Mouse (Mus musculus) neural tube, embryonic 14.5 days (tissue): ENCODE results near the gene Pdpr. TPM values are rescaled to one million over a fixed set of nuclear protein-coding genes. Genes with fewer than 3 reads are reported as not detected.
A peak's percentile ranks its signal among the peaks of the same experiment; 100 is the strongest.
"Not testable (repeated sequence)": the region's sequence is repeated elsewhere in the genome, so short reads cannot be mapped to it uniquely, and the experiment has no call there.

Experiments used
- ATAC-seq: fragments of 200-750 bp; cut with Nextera tagmentation; 2 replicates; pipeline ENCODE4 v1.8.0; 2017; ENCODE audit warnings: low read depth, mild to moderate bottlenecking, moderate TSS enrichment, moderate library complexity
- H3K27ac ChIP-seq: fragments of 300-500 bp; sonication (generic); 2 replicates; pipeline ENCODE4 v1.5.1; 2014; ENCODE audit warnings: low read depth, mild to moderate bottlenecking, control low read depth, low read length, moderate library complexity, mixed read lengths
- H3K27me3 ChIP-seq: fragments of 300-500 bp; sonication (generic); 2 replicates; pipeline ENCODE4 v1.6.1; 2014; ENCODE audit warnings: low read length; ENCODE audit not compliant: control insufficient read depth, insufficient read depth
- H3K36me3 ChIP-seq: fragments of 300-500 bp; sonication (generic); 2 replicates; pipeline ENCODE4 v1.6.1; 2014; ENCODE audit warnings: low read length, mixed read lengths; ENCODE audit not compliant: control insufficient read depth, insufficient read depth
- H3K4me1 ChIP-seq: fragments of 300-500 bp; sonication (generic); 2 replicates; pipeline ENCODE4 v1.6.1; 2014; ENCODE audit warnings: low read length; ENCODE audit not compliant: control insufficient read depth, insufficient read depth
- H3K4me2 ChIP-seq: fragments of 300-500 bp; sonication (generic); 2 replicates; pipeline ENCODE4 v1.6.1; 2014; ENCODE audit warnings: mild to moderate bottlenecking, low read depth, low read length, control low read depth
- H3K4me3 ChIP-seq: fragments of 300-500 bp; sonication (generic); 2 replicates; pipeline ENCODE4 v1.5.1; 2014; ENCODE audit warnings: low read depth, low read length, control low read depth, mixed read lengths
- H3K9ac ChIP-seq: fragments of 300-500 bp; sonication (generic); replicated peaks from 2 replicates; pipeline ENCODE4 v1.6.1; 2014; ENCODE audit warnings: low read depth, mild to moderate bottlenecking, control low read depth, low read length, mixed read lengths
- H3K9me3 ChIP-seq: fragments of 300-500 bp; sonication (generic); 2 replicates; pipeline ENCODE4 v1.6.1; 2016; ENCODE audit warnings: low read length; ENCODE audit not compliant: control insufficient read depth
- WGBS: fragments of 180-500 bp; shearing (Covaris S2); extraction: QIAGEN DNeasy Blood & Tissue Kit; methylation state at CpG from one replicate; pipeline ENCODE4 v1.1.7; 2014; 5-methylcytosine and 5-hydroxymethylcytosine counted together
- polyA plus RNA-seq: library from polyadenylated mRNA; unstranded; fragments of >200 nt; fragmentation: Nextera tagmentation; extraction: Ambion mirVana; gene quantifications from 2 replicates; pipeline ENCODE4 v1.2.1, GENCODE M21; 2014

Pdpr gene
- polyA plus RNA-seq, 1 experiment from 2014 or later = 8.7 TPM

GRCm38 (mm10) chr8:111058946-111059572 lies 35.4 kb upstream of the Pdpr start:
- Histone ChIP-seq H3K27ac (no peak overlapping the region), H3K4me3 (no peak overlapping the region), H3K27me3 (no peaks in the 10 kb centered on the region), H3K36me3 (peaks cover 14% of the 10 kb centered on the region), H3K9ac (no peak overlapping the region), H3K4me1 (peaks cover 19% of the 10 kb centered on the region), H3K4me2 (no peak overlapping the region), H3K9me3 (no peaks in the 10 kb centered on the region)
- whole genome bisulfite sequencing = 57% methylated on average over 2 of the region's 2 CpGs
- ATAC-seq = no peak

- Histone ChIP-seq H3K4me1 (peaks cover 19% of the 10 kb centered on the region), H3K9me3 (no peaks in the 10 kb centered on the region), H3K9ac (peak overlapping the region; percentile 75), H3K27me3 (no peaks in the 10 kb centered on the region), H3K4me2 (peak overlapping the region; percentile 74), H3K27ac (peak overlapping the region; percentile 77), H3K36me3 (no peaks in the 10 kb centered on the region), H3K4me3 (peak overlapping the region; percentile 68)
- ATAC-seq = peak; percentile 19; the same call in 1 of the 2 replicates
- 2% methylated on average over 14 of the region's 14 CpGs for WGBS
Measured at GRCm38 (mm10) chr8:111061688-111062071, 32.8 kb upstream of the Pdpr start.

- Histone ChIP-seq H3K9ac (peak overlapping the region; percentile 75), H3K4me3 (peak overlapping the region; percentile 68), H3K27ac (peak overlapping the region; percentile 77), H3K9me3 (no peaks in the 10 kb centered on the region), H3K4me1 (peaks cover 15% of the 10 kb centered on the region), H3K36me3 (no peaks in the 10 kb centered on the region), H3K27me3 (no peaks in the 10 kb centered on the region), H3K4me2 (peak overlapping the region; percentile 74)
- peak; percentile 95 for ATAC-seq
- under 1% methylated on average over 27 of the region's 27 CpGs for WGBS
Measured at GRCm38 (mm10) chr8:111062072-111062757, 32.2 kb upstream of the Pdpr start.

- H3K27ac ChIP-seq = no peak overlapping the region
- no peaks in the 10 kb centered on the region for H3K27me3 ChIP-seq
Measured at GRCm38 (mm10) chr8:111062893-111063292, 31.5 kb upstream of the Pdpr start.

GRCm38 (mm10) chr8:111066308-111066707 lies 28.1 kb upstream of the Pdpr start:
- no peaks in the 10 kb centered on the region for H3K27me3 ChIP-seq
- 69% methylated on average over 4 of the region's 4 CpGs for WGBS
- H3K4me3 ChIP-seq = no peak overlapping the region
- H3K27ac ChIP-seq = no peak overlapping the region
- no peaks in the 10 kb centered on the region for H3K9me3 ChIP-seq
- H3K36me3 ChIP-seq = no peaks in the 10 kb centered on the region
- no peak overlapping the region for H3K4me2 ChIP-seq
- no peaks in the 10 kb centered on the region; the same call in 1 of the 2 replicates for H3K4me1 ChIP-seq
- no peak for ATAC-seq
- H3K9ac ChIP-seq = no peak overlapping the region

More at GRCm38 (mm10) chr8:111062893-111063292, 31.5 kb upstream of the Pdpr start:
- no peaks in the 10 kb centered on the region for H3K36me3 ChIP-seq
- H3K4me2 ChIP-seq = peak overlapping the region; percentile 36; the same call in 1 of the 2 replicates
- peaks cover 10% of the 10 kb centered on the region; the same call in 1 of the 2 replicates for H3K4me1 ChIP-seq
- no peak for ATAC-seq
- WGBS = 66% methylated on average over 2 of the region's 2 CpGs
- H3K9ac ChIP-seq = no peak overlapping the region
- H3K4me3 ChIP-seq = no peak overlapping the region; the same call in 1 of the 2 replicates
- no peaks in the 10 kb centered on the region for H3K9me3 ChIP-seq

GRCm38 (mm10) chr8:111067439-111067838 lies 27.0 kb upstream of the Pdpr start:
- no peaks in the 10 kb centered on the region for H3K27me3 ChIP-seq
- WGBS = 29% methylated on average over 10 of the region's 10 CpGs
- H3K4me3 ChIP-seq = no peak overlapping the region
- no peaks in the 10 kb centered on the region for H3K9me3 ChIP-seq
- no peak for ATAC-seq
- no peaks in the 10 kb centered on the region for H3K4me1 ChIP-seq
- no peak overlapping the region for H3K4me2 ChIP-seq
- H3K9ac ChIP-seq = no peak overlapping the region
- H3K27ac ChIP-seq = no peak overlapping the region
- no peaks in the 10 kb centered on the region for H3K36me3 ChIP-seq

- not testable (repeated sequence) for H3K9me3 ChIP-seq, H3K4me2 ChIP-seq, H3K27me3 ChIP-seq, H3K36me3 ChIP-seq, H3K9ac ChIP-seq, H3K4me3 ChIP-seq, ATAC-seq, H3K4me1 ChIP-seq, H3K27ac ChIP-seq
- 94% methylated on average over 9 of the region's 9 CpGs for WGBS
Measured at GRCm38 (mm10) chr8:111068660-111069059, 25.8 kb upstream of the Pdpr start.

- ATAC-seq = no peak
- H3K9me3 ChIP-seq = no peaks in the 10 kb centered on the region
- H3K9ac ChIP-seq = no peak overlapping the region
- H3K36me3 ChIP-seq = no peaks in the 10 kb centered on the region
- H3K27me3 ChIP-seq = no peaks in the 10 kb centered on the region
- H3K4me3 ChIP-seq = no peak overlapping the region
- H3K4me2 ChIP-seq = no peak overlapping the region
- no peak overlapping the region for H3K27ac ChIP-seq
- no peaks in the 10 kb centered on the region for H3K4me1 ChIP-seq
- 82% methylated on average over 3 of the region's 3 CpGs for WGBS
Measured at GRCm38 (mm10) chr8:111075926-111076325, 18.5 kb upstream of the Pdpr start.

GRCm38 (mm10) chr8:111079461-111079860 lies 15.0 kb upstream of the Pdpr start:
- no peak overlapping the region for H3K27ac ChIP-seq
- H3K4me1 ChIP-seq = no peaks in the 10 kb centered on the region
- H3K27me3 ChIP-seq = no peaks in the 10 kb centered on the region
- no peak overlapping the region for H3K4me2 ChIP-seq
- H3K9ac ChIP-seq = no peak overlapping the region
- no peaks in the 10 kb centered on the region for H3K36me3 ChIP-seq
- no peak overlapping the region for H3K4me3 ChIP-seq
- no peaks in the 10 kb centered on the region for H3K9me3 ChIP-seq
- ATAC-seq = no peak
- WGBS = 71% methylated on average over 5 of the region's 5 CpGs
